Mouse (Mus musculus) ES-Bruce4 (cell line): ENCODE data around the gene Rsph6a. TPM values are rescaled to one million over a fixed set of nuclear protein-coding genes. Genes with fewer than 3 reads are reported as not detected.

Experiments
- H3K27ac ChIP-seq: 2 replicates; pipeline ENCODE4 v1.5.1; 2012; ENCODE audit warnings: low read length, inconsistent platforms; ENCODE audit not compliant: insufficient read depth
- H3K27me3 ChIP-seq: 2 replicates; pipeline ENCODE4 v1.6.1; 2012; ENCODE audit warnings: mild to moderate bottlenecking, low read length, inconsistent platforms; ENCODE audit not compliant: control insufficient read depth, poor library complexity, insufficient read depth, severe bottlenecking
- H3K36me3 ChIP-seq: 2 replicates; pipeline ENCODE4 v1.6.1; 2012; ENCODE audit warnings: inconsistent platforms, mild to moderate bottlenecking, low read length, moderate library complexity; ENCODE audit not compliant: control insufficient read depth, poor library complexity, insufficient read depth, severe bottlenecking
- H3K4me1 ChIP-seq: one replicate; pipeline ENCODE4 v1.8.1; 2011; ENCODE audit warnings: low read length; ENCODE audit not compliant: control insufficient read depth, insufficient read depth
- H3K4me3 ChIP-seq: 2 replicates; pipeline ENCODE4 v1.5.1; 2011; ENCODE audit warnings: low read depth, mild to moderate bottlenecking, low read length
- H3K9ac ChIP-seq: 2 replicates; pipeline ENCODE4 v1.6.1; 2012; ENCODE audit warnings: low read depth, mild to moderate bottlenecking, inconsistent platforms; ENCODE audit not compliant: poor library complexity, severe bottlenecking
- H3K9me3 ChIP-seq: replicated peaks from 2 replicates; pipeline ENCODE4 v1.6.1; 2012; ENCODE audit warnings: mild to moderate bottlenecking, low read length, inconsistent platforms; ENCODE audit not compliant: control insufficient read depth, poor library complexity, insufficient read depth, severe bottlenecking
- CTCF ChIP-seq: IDR thresholded peaks from one replicate; pipeline ENCODE4 v1.8.1; 2011; ENCODE audit warnings: low read depth, low read length
- EP300 ChIP-seq: IDR thresholded peaks from 2 replicates; pipeline ENCODE4 v1.6.1; 2011; ENCODE audit warnings: low read depth, low read length; ENCODE audit not compliant: insufficient read depth
- POLR2A ChIP-seq: IDR thresholded peaks from one replicate; pipeline ENCODE4 v1.8.1; 2011; ENCODE audit warnings: low read length; ENCODE audit not compliant: insufficient read depth
- polyA plus RNA-seq: library from polyadenylated mRNA; stranded (reverse); fragments of >200 nt; gene quantifications from 2 replicates; pipeline ENCODE4 v1.2.4, GENCODE M21; 2011; ENCODE audit warnings: low read depth; ENCODE audit not compliant: missing spikeins, insufficient read depth, insufficient read length

Gene Rsph6a
- polyA plus RNA-seq, 1 experiment: not detected

DNA sequence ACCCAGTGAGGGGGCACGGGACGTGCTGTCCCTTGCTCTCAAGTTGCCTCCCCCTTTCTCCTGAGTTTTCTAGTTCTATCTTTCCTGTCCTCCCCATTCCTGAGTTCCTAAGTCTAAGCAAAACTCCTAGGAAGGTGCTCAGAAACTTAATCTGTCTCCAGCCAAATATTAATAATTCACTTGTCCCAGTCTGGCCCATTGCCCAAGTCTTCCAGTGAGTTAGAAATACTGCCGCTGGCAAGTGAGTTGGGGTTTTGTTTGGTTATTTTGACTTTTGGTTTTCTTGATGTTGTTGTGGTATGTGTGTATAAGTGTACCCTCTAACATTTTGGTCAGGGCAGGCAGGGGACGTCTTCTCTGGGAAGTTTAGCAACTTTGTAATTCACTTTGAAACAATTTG is 67.2 kb downstream of the Rsph6a start:
- no peak overlapping the region for H3K4me3 ChIP-seq
- H3K9ac ChIP-seq: no peak overlapping the region
- TF ChIP-seq POLR2A (no peak), EP300 (no peak), CTCF (no peak)
- no peaks in the 10 kb centered on the region for H3K36me3 ChIP-seq
- H3K27me3 ChIP-seq: peaks cover 6% of the 10 kb centered on the region
- H3K27ac ChIP-seq: no peak overlapping the region
- no peaks in the 10 kb centered on the region for H3K4me1 ChIP-seq
- peaks cover 7% of the 10 kb centered on the region for H3K9me3 ChIP-seq

Other genes with a start within 250 kb of the Rsph6a start
- gene Psg17, start 233.1 kb upstream of the Rsph6a start, polyA plus RNA-seq: 1.3 and 1.8 TPM in 2 replicates
- 0.35 and 1.1 TPM in 2 replicates for gene Mill2, start 214.7 kb upstream of the Rsph6a start, polyA plus RNA-seq
- 1.8 and 3.1 TPM in 2 replicates for gene Pglyrp1, start 183.4 kb upstream of the Rsph6a start, polyA plus RNA-seq
- 36.4 and 39.9 TPM in 2 replicates for gene Ccdc61, start 144.3 kb upstream of the Rsph6a start, polyA plus RNA-seq
- gene Nova2, start 128.8 kb upstream of the Rsph6a start, polyA plus RNA-seq: 7.5 TPM in 2 replicates
- gene Nanos2, start 67.3 kb upstream of the Rsph6a start, polyA plus RNA-seq: not detected in 2 replicates
- 4.0 and 5.5 TPM in 2 replicates for gene Mypop, start 63.4 kb upstream of the Rsph6a start, polyA plus RNA-seq
- gene Irf2bp1, start 50.6 kb upstream of the Rsph6a start, polyA plus RNA-seq: 16.2 and 20.9 TPM in 2 replicates
- 2.5 and 2.6 TPM in 2 replicates for gene Foxa3, start 31.2 kb upstream of the Rsph6a start, polyA plus RNA-seq
- 102 and 119 TPM in 2 replicates for gene Sympk, start 30.3 kb upstream of the Rsph6a start, polyA plus RNA-seq
- 43.2 and 45.1 TPM in 2 replicates for gene Dmwd, start 21.5 kb downstream of the Rsph6a start, polyA plus RNA-seq
- gene Dmpk, start 29.2 kb downstream of the Rsph6a start, polyA plus RNA-seq: 12.8 and 19.5 TPM in 2 replicates
- 2.7 and 3.8 TPM in 2 replicates for gene Six5, start 39.9 kb downstream of the Rsph6a start, polyA plus RNA-seq
- 0.43 and 0.46 TPM in 2 replicates for gene Gm4969, start 63.7 kb downstream of the Rsph6a start, polyA plus RNA-seq
- 4.1 and 4.3 TPM in 2 replicates for gene Fbxo46, start 65.2 kb downstream of the Rsph6a start, polyA plus RNA-seq
- 4.1 and 4.6 TPM in 2 replicates for gene Qpctl, start 94.6 kb downstream of the Rsph6a start, polyA plus RNA-seq
- gene Snrpd2, start 95.0 kb downstream of the Rsph6a start, polyA plus RNA-seq: 92.9 and 94.6 TPM in 2 replicates
- 1.9 and 3.5 TPM in 2 replicates for gene Gipr, start 111.4 kb downstream of the Rsph6a start, polyA plus RNA-seq
- gene Eml2, start 121.7 kb downstream of the Rsph6a start, polyA plus RNA-seq: 63.3 and 64.4 TPM in 2 replicates
- 3.3 and 5.1 TPM in 2 replicates for gene Gpr4, start 157.8 kb downstream of the Rsph6a start, polyA plus RNA-seq
- 22.3 and 24.8 TPM in 2 replicates for gene Opa3, start 173.6 kb downstream of the Rsph6a start, polyA plus RNA-seq
- 75.7 and 90.0 TPM in 2 replicates for gene Vasp, start 217.1 kb downstream of the Rsph6a start, polyA plus RNA-seq
- 5.7 and 6.1 TPM in 2 replicates for gene Ppm1n, start 225.4 kb downstream of the Rsph6a start, polyA plus RNA-seq
- gene Rtn2, start 227.9 kb downstream of the Rsph6a start, polyA plus RNA-seq: 14.3 and 15.3 TPM in 2 replicates